Mouse (Mus musculus) neural tube, embryonic 12.5 days (tissue): ENCODE results near the gene Trim15. TPM values are rescaled to one million over a fixed set of nuclear protein-coding genes. Genes with fewer than 3 reads are reported as not detected.
A peak's percentile ranks its signal among the peaks of the same experiment; 100 is the strongest.
"Not testable (repeated sequence)": the region's sequence is repeated elsewhere in the genome, so short reads cannot be mapped to it uniquely, and the experiment has no call there.

Experiments
- ATAC-seq: fragments of 200-750 bp; cut with Nextera tagmentation; 2 replicates; pipeline ENCODE4 v1.8.0; 2017; ENCODE audit warnings: low read depth, mild to moderate bottlenecking, moderate TSS enrichment, moderate library complexity; ENCODE audit not compliant: low FRiP score
- H3K27ac ChIP-seq: fragments of 300-500 bp; sonication (generic); 2 replicates; pipeline ENCODE4 v1.5.1; 2016
- H3K27me3 ChIP-seq: fragments of 300-500 bp; sonication (generic); replicated peaks from 2 replicates; pipeline ENCODE4 v1.6.1; 2016; ENCODE audit warnings: mild to moderate bottlenecking
- H3K36me3 ChIP-seq: fragments of 300-500 bp; sonication (generic); 2 replicates; pipeline ENCODE4 v1.6.1; 2016; ENCODE audit warnings: mild to moderate bottlenecking
- H3K4me1 ChIP-seq: fragments of 300-500 bp; sonication (generic); 2 replicates; pipeline ENCODE4 v1.6.1; 2016
- H3K4me2 ChIP-seq: fragments of 300-500 bp; sonication (generic); replicated peaks from 2 replicates; pipeline ENCODE4 v1.6.1; 2016; ENCODE audit warnings: mild to moderate bottlenecking
- H3K4me3 ChIP-seq: fragments of 300-500 bp; sonication (generic); 2 replicates; pipeline ENCODE4 v1.5.1; 2016
- H3K9ac ChIP-seq: fragments of 300-500 bp; sonication (generic); 2 replicates; pipeline ENCODE4 v1.6.1; 2016; ENCODE audit warnings: mild to moderate bottlenecking
- H3K9me3 ChIP-seq: fragments of 300-500 bp; sonication (generic); 2 replicates; pipeline ENCODE4 v1.6.1; 2016; ENCODE audit warnings: mild to moderate bottlenecking
- WGBS: fragments of 180-500 bp; shearing (Covaris S2); methylation state at CpG from one replicate; pipeline ENCODE4 v1.1.7; 2016; 5-methylcytosine and 5-hydroxymethylcytosine counted together
- polyA plus RNA-seq: library from polyadenylated mRNA; unstranded; fragments of >200 nt; fragmentation: Nextera tagmentation; extraction: Ambion mirVana; gene quantifications from 2 replicates; pipeline ENCODE4 v1.2.1, GENCODE M21; 2016

Gene Trim15
- polyA plus RNA-seq, 1 experiment from 2014 or later: 0.37 TPM

GRCm38 (mm10) chr17:36839001-36839400, 28.0 kb downstream of the Trim15 start:
- peaks cover 8% of the 10 kb centered on the region; the same call in 1 of the 2 replicates for H3K4me1 ChIP-seq
- no peak overlapping the region for H3K4me3 ChIP-seq
- H3K4me2 ChIP-seq: no peak overlapping the region
- ATAC-seq: no peak
- H3K9ac ChIP-seq: no peak overlapping the region
- no peaks in the 10 kb centered on the region for H3K9me3 ChIP-seq
- WGBS: 88% methylated on average over 5 of the region's 5 CpGs
- no peaks in the 10 kb centered on the region for H3K27me3 ChIP-seq
- no peaks in the 10 kb centered on the region; the same call in 1 of the 2 replicates for H3K36me3 ChIP-seq
- no peak overlapping the region for H3K27ac ChIP-seq

- H3K4me2 ChIP-seq: peak within 1 kb of the TSS; percentile 59
- no peaks in the 10 kb centered on the region for H3K27me3 ChIP-seq
- H3K36me3 ChIP-seq: no peaks in the 10 kb centered on the region
- H3K4me3 ChIP-seq: peak within 1 kb of the TSS; percentile 74
- no peaks in the 10 kb centered on the region for H3K9me3 ChIP-seq
- 1% methylated on average over 56 of the region's 58 CpGs for WGBS
- peak within 1 kb of the TSS; percentile 79 for H3K9ac ChIP-seq
- peak within 1 kb of the TSS; percentile 82 for H3K27ac ChIP-seq
- H3K4me1 ChIP-seq: peaks cover 8% of the 10 kb centered on the region; the same call in 1 of the 2 replicates
- ATAC-seq: peak; percentile 99
Observed at GRCm38 (mm10) chr17:36836874-36837647, 29.9 kb downstream of the Trim15 start, which contains the start of gene Trim26. Trim26 (plus strand) TSS chr17:36837134.

DNA sequence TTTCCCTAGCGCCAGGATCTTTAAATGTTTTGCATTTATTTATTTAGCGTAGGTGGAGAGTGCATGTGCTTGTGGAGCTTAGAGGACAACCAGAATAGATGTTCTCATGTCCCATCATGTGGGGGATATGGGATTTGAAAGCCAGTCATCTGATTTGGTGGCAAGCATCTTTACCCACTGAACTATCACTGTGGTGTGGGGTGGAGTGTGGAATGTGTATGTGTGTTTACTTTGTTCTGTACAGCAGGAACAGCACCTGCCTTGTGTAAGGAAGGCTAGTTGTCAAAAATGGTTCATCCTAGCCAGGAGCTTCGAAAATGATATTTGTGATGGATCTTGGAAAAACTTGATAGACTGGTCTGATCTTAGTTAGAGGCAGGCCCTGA, 30.6 kb downstream of the Trim15 start:
- Histone ChIP-seq H3K4me1 (peaks cover 8% of the 10 kb centered on the region; the same call in 1 of the 2 replicates), H3K9ac (peak overlapping the region; percentile 79), H3K27me3 (no peaks in the 10 kb centered on the region), H3K4me2 (peak overlapping the region; percentile 59), H3K27ac (no peak overlapping the region), H3K36me3 (no peaks in the 10 kb centered on the region), H3K9me3 (no peaks in the 10 kb centered on the region), H3K4me3 (peak overlapping the region; percentile 74)
- WGBS: 15% methylated on average over 3 of the region's 3 CpGs
- ATAC-seq: peak; percentile 49

DNA sequence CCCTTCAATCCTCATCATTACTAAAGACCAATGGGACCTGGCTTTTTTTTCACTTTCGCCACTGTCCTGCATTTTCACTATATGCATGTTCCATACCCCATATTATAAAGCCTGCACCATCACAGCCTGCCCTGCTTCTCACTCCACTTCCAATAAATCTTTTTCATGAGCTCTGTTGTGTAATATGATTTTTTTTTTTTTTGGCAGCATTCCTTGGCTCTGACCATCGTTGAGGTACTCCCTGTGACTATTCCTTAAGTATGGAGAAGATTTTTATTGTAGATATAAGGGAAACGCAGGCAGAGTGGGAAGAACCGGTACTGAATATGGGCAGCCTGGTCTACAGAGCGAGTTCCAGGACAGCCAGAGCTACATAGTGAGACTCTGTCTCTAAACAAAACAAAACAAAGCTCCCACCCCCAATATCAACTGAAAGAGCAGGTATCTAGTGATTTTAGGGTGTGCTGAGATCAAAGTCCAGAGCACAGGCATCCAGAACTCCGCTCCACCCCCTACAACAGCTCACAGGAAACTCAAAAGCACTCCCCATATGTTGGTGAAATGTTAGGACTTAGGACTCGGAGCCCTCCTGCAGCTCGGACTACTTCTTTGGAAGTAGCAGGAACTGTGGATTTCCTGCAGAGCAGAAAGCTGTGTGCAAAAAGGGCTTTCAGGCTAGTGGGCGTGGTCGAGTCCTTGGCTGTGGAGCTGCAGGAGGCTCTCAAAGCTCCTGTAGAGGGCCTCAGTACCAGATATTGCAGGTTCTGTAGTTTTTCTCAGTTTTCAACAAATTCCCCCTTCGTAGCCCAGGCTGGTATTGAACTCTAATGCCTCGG, 31.2 kb downstream of the Trim15 start:
- WGBS: 36% methylated on average over 12 of the region's 12 CpGs
- Histone ChIP-seq H3K4me3 (no peak overlapping the region), H3K4me2 (peak overlapping the region; percentile 59), H3K27ac (no peak overlapping the region), H3K9ac (no peak overlapping the region), H3K36me3 (no peaks in the 10 kb centered on the region), H3K4me1 (peaks cover 8% of the 10 kb centered on the region; the same call in 1 of the 2 replicates), H3K9me3 (no peaks in the 10 kb centered on the region), H3K27me3 (no peaks in the 10 kb centered on the region)
- ATAC-seq: no peak

GRCm38 (mm10) chr17:36832694-36833093, 34.3 kb downstream of the Trim15 start:
- Histone ChIP-seq H3K27me3 (no peaks in the 10 kb centered on the region), H3K4me2 (no peak overlapping the region), H3K4me3 (no peak overlapping the region), H3K9ac (no peak overlapping the region), H3K4me1 (peaks cover 8% of the 10 kb centered on the region; the same call in 1 of the 2 replicates), H3K27ac (no peak overlapping the region), H3K36me3 (no peaks in the 10 kb centered on the region), H3K9me3 (no peaks in the 10 kb centered on the region)
- ATAC-seq: no peak
- whole genome bisulfite sequencing: 59% methylated on average over 4 of the region's 4 CpGs

DNA sequence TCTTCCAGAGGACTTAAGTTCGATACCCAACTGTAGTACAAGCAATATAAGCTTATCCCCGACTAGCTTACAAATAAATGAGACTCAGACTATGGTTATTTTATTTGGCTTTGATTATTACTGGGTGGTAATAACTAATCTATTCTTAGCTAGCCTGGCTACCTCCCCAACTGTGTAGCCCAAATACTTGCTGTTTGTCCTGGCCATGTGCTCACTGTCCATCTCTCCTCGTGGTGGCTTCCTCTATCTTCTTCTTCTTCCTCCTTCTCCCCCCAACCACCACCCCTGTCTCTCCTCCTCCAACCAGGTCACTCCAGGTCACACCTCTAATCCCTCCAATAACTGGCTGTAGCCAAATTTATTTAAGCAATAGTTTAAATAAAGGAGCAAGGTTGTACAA, 36.5 kb downstream of the Trim15 start:
- H3K9ac ChIP-seq: no peak overlapping the region
- no peak for ATAC-seq
- 84% methylated on average over 3 of the region's 3 CpGs for WGBS
- no peak overlapping the region for H3K4me3 ChIP-seq
- no peaks in the 10 kb centered on the region for H3K9me3 ChIP-seq
- no peaks in the 10 kb centered on the region for H3K36me3 ChIP-seq
- no peak overlapping the region for H3K4me2 ChIP-seq
- H3K4me1 ChIP-seq: no peaks in the 10 kb centered on the region
- H3K27me3 ChIP-seq: no peaks in the 10 kb centered on the region
- H3K27ac ChIP-seq: no peak overlapping the region

- no peak for ATAC-seq
- H3K4me1 ChIP-seq: no peaks in the 10 kb centered on the region
- no peaks in the 10 kb centered on the region for H3K9me3 ChIP-seq
- WGBS: 84% methylated on average over 2 of the region's 2 CpGs
- H3K9ac ChIP-seq: no peak overlapping the region
- no peaks in the 10 kb centered on the region for H3K36me3 ChIP-seq
- no peak overlapping the region for H3K27ac ChIP-seq
- no peak overlapping the region for H3K4me2 ChIP-seq
- no peak overlapping the region for H3K4me3 ChIP-seq
- H3K27me3 ChIP-seq: no peaks in the 10 kb centered on the region
Observed at GRCm38 (mm10) chr17:36828488-36828887, 38.5 kb downstream of the Trim15 start.

GRCm38 (mm10) chr17:36826002-36826401, 41.0 kb downstream of the Trim15 start:
- H3K4me1 ChIP-seq, H3K9ac ChIP-seq, H3K36me3 ChIP-seq, H3K9me3 ChIP-seq, H3K27ac ChIP-seq, H3K4me3 ChIP-seq, H3K27me3 ChIP-seq: not testable (repeated sequence)
- WGBS: 14% methylated on average over 5 of the region's 5 CpGs
- peak; percentile 75; the same call in 1 of the 2 replicates for ATAC-seq
- H3K4me2 ChIP-seq: 0 out of 2 replicates have a peak overlapping the region, but pooled peaks have one; percentile 12

DNA sequence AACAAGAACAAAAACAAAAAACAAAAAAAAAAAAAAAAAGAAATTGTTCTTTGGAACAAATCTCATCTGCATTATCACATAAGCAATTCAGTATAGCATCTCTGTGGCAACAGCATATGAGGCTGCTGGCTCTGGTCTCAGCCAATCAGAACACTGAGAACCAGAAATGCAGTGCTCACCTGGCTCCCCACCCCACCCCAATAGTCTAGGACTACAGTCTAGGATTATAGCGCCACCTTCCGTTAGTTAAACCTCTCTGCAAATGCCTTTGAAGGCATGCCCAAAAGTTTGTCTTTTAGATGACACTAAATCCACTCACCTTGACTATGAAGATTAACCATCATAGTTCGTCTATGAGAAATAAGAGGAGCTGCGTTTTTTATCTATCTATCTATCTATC, 41.5 kb downstream of the Trim15 start:
- Histone ChIP-seq H3K27ac (no peak overlapping the region), H3K36me3 (no peaks in the 10 kb centered on the region), H3K9me3 (no peaks in the 10 kb centered on the region), H3K4me3 (no peak overlapping the region), H3K27me3 (no peaks in the 10 kb centered on the region), H3K9ac (no peak overlapping the region), H3K4me2 (no peak overlapping the region), H3K4me1 (no peaks in the 10 kb centered on the region)
- 28% methylated on average over 4 of the region's 4 CpGs for WGBS
- no peak for ATAC-seq

- no peaks in the 10 kb centered on the region for H3K36me3 ChIP-seq
- no peak overlapping the region for H3K4me3 ChIP-seq
- H3K9me3 ChIP-seq: no peaks in the 10 kb centered on the region
- H3K9ac ChIP-seq: no peak overlapping the region
- no peak overlapping the region for H3K4me2 ChIP-seq
- H3K4me1 ChIP-seq: no peaks in the 10 kb centered on the region
- H3K27ac ChIP-seq: no peak overlapping the region
- no peak for ATAC-seq
- H3K27me3 ChIP-seq: no peaks in the 10 kb centered on the region
Observed at GRCm38 (mm10) chr17:36824005-36824404, 43.0 kb downstream of the Trim15 start.

DNA sequence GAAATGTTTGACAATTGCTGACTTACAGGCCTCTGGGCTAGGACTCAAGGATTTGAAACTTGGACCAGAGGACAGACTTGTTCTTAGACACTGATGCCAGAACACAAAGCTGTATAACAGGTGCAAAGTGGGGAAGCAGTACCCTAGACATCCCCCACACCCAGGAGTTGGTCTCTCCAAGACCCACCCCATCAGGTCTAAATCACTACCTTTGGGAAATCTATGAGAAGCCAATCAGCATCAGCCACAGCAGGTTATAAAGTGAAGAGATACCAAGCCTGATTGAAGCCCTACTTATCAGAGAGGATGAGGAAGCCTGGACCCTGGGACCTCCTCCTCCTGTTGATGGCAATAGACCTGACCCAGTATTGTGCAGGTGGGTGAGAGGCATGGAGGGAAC, 55.1 kb downstream of the Trim15 start, which contains the start of gene H2-M10.6:
TSS of gene H2-M10.6 (plus strand) at position 301 of the 400 bp plus-strand sequence.
- Histone ChIP-seq H3K36me3 (no peaks in the 10 kb centered on the region), H3K4me3 (no peak within 1 kb of the TSS), H3K27ac (no peak within 1 kb of the TSS), H3K9me3 (no peaks in the 10 kb centered on the region), H3K27me3 (no peaks in the 10 kb centered on the region), H3K4me1 (no peaks in the 10 kb centered on the region), H3K9ac (no peak within 1 kb of the TSS), H3K4me2 (no peak within 1 kb of the TSS)
- ATAC-seq: no peak
